Mouse (Mus musculus): Measurements from ENCODE around the gene Rnaseh2a. TPM values are rescaled to one million over a fixed set of nuclear protein-coding genes. Genes with fewer than 3 reads are reported as not detected.

The Rnaseh2a gene
- polyA plus RNA-seq, 1 experiment from 2014 or later = 94.9 TPM

- WGBS = 4% methylated on average over 16 of the region's 16 CpGs
- H3K36me3 ChIP-seq = no peaks in the 10 kb centered on the region
- H3K4me2 ChIP-seq (replicated peaks) = peak overlapping the region; percentile 99
- H3K27me3 ChIP-seq = peaks cover 12% of the 10 kb centered on the region; the same call in 1 of the 2 replicates
- H3K9ac ChIP-seq = no peak overlapping the region
- ATAC-seq (ENCODE audit: insufficient number of reproducible peaks, low FRiP score, low TSS enrichment, low read depth) = no peak
- no peaks in the 10 kb centered on the region for H3K9me3 ChIP-seq (replicated peaks)
- peak overlapping the region; percentile 88 for H3K27ac ChIP-seq (replicated peaks)
- H3K4me1 ChIP-seq = peaks cover 69% of the 10 kb centered on the region
- peak overlapping the region; percentile 53 for H3K4me3 ChIP-seq (replicated peaks)
These were observed 14.9 kb upstream of the Rnaseh2a start for GRCm38 (mm10) chr8:84984294-84985048.

GRCm38 (mm10) chr8:84982499-84983011 is 13.0 kb upstream of the Rnaseh2a start:
- peak overlapping the region; percentile 80 for H3K27ac ChIP-seq (replicated peaks)
- ATAC-seq (ENCODE audit: insufficient number of reproducible peaks, low FRiP score, low TSS enrichment, low read depth) = no peak
- peaks cover 82% of the 10 kb centered on the region for H3K4me1 ChIP-seq
- WGBS = 41% methylated on average over 3 of the region's 3 CpGs
- H3K9ac ChIP-seq = no peak overlapping the region
- H3K27me3 ChIP-seq = peaks cover 13% of the 10 kb centered on the region
- no peak overlapping the region for H3K4me3 ChIP-seq (replicated peaks)
- H3K36me3 ChIP-seq = no peaks in the 10 kb centered on the region
- H3K9me3 ChIP-seq (replicated peaks) = no peaks in the 10 kb centered on the region
- H3K4me2 ChIP-seq (replicated peaks) = no peak overlapping the region

- peaks cover 17% of the 10 kb centered on the region for H3K27me3 ChIP-seq
These were observed 12.3 kb upstream of the Rnaseh2a start for GRCm38 (mm10) chr8:84981644-84982498.

GRCm38 (mm10) chr8:84980622-84981358 is 11.2 kb upstream of the Rnaseh2a start:
- no peaks in the 10 kb centered on the region for H3K36me3 ChIP-seq
- WGBS = 21% methylated on average over 11 of the region's 11 CpGs
- H3K4me2 ChIP-seq (replicated peaks) = peak overlapping the region; percentile 99
- no peak for ATAC-seq (ENCODE audit: insufficient number of reproducible peaks, low FRiP score, low TSS enrichment, low read depth)
- H3K27me3 ChIP-seq = peaks cover 11% of the 10 kb centered on the region
- no peaks in the 10 kb centered on the region for H3K9me3 ChIP-seq (replicated peaks)
- H3K27ac ChIP-seq (replicated peaks) = peak overlapping the region; percentile 80
- no peak overlapping the region for H3K9ac ChIP-seq
- H3K4me3 ChIP-seq (replicated peaks) = peak overlapping the region; percentile 67
- peaks cover 93% of the 10 kb centered on the region for H3K4me1 ChIP-seq

More at GRCm38 (mm10) chr8:84981644-84982498, 12.3 kb upstream of the Rnaseh2a start:
- Histone ChIP-seq H3K4me3 (replicated peaks) (no peak overlapping the region), H3K4me1 (peaks cover 89% of the 10 kb centered on the region), H3K4me2 (replicated peaks) (no peak overlapping the region), H3K27ac (replicated peaks) (peak overlapping the region; percentile 80), H3K9ac (no peak overlapping the region), H3K9me3 (replicated peaks) (no peaks in the 10 kb centered on the region), H3K36me3 (no peaks in the 10 kb centered on the region)
- 62% methylated on average over 15 of the region's 15 CpGs for WGBS
- no peak for ATAC-seq (ENCODE audit: insufficient number of reproducible peaks, low FRiP score, low TSS enrichment, low read depth)

- Histone ChIP-seq H3K4me2 (replicated peaks) (peak overlapping the region; percentile 99), H3K36me3 (no peaks in the 10 kb centered on the region), H3K4me3 (replicated peaks) (peak overlapping the region; percentile 67), H3K27me3 (peaks cover 9% of the 10 kb centered on the region), H3K27ac (replicated peaks) (peak overlapping the region; percentile 80), H3K9ac (peak overlapping the region; percentile 22; the same call in 1 of the 2 replicates), H3K9me3 (replicated peaks) (no peaks in the 10 kb centered on the region), H3K4me1 (peaks cover 93% of the 10 kb centered on the region)
- 3% methylated on average over 37 of the region's 42 CpGs for WGBS
- ATAC-seq (ENCODE audit: insufficient number of reproducible peaks, low FRiP score, low TSS enrichment, low read depth) = peak; percentile 12
These were observed 10.2 kb upstream of the Rnaseh2a start for GRCm38 (mm10) chr8:84979599-84980421.

- under 1% methylated on average over 63 of the region's 63 CpGs for WGBS
- peak within 1 kb of the TSS; percentile 67 for H3K4me3 ChIP-seq (replicated peaks)
- peaks cover 9% of the 10 kb centered on the region for H3K27me3 ChIP-seq
- peak within 1 kb of the TSS; percentile 99 for H3K4me2 ChIP-seq (replicated peaks)
- H3K27ac ChIP-seq (replicated peaks) = peak within 1 kb of the TSS; percentile 91
- H3K4me1 ChIP-seq = peaks cover 87% of the 10 kb centered on the region
- peak within 1 kb of the TSS; percentile 62 for H3K9ac ChIP-seq
- H3K36me3 ChIP-seq = peaks cover 14% of the 10 kb centered on the region
- H3K9me3 ChIP-seq (replicated peaks) = no peaks in the 10 kb centered on the region
- peak; percentile 66 for ATAC-seq (ENCODE audit: insufficient number of reproducible peaks, low FRiP score, low TSS enrichment, low read depth)
These were observed 8.8 kb upstream of the Rnaseh2a start, which contains the start of gene Junb for GRCm38 (mm10) chr8:84978248-84978940. Gene Junb, minus strand, starts transcription at chr8:84978718.

GRCm38 (mm10) chr8:84977435-84978247 is 8.1 kb upstream of the Rnaseh2a start:
- Histone ChIP-seq H3K36me3 (peaks cover 20% of the 10 kb centered on the region), H3K4me3 (replicated peaks) (peak overlapping the region; percentile 67), H3K9ac (peak overlapping the region; percentile 62), H3K4me2 (replicated peaks) (peak overlapping the region; percentile 99), H3K4me1 (peaks cover 84% of the 10 kb centered on the region), H3K27ac (replicated peaks) (peak overlapping the region; percentile 91), H3K9me3 (replicated peaks) (no peaks in the 10 kb centered on the region), H3K27me3 (peaks cover 9% of the 10 kb centered on the region)
- no peak for ATAC-seq (ENCODE audit: insufficient number of reproducible peaks, low FRiP score, low TSS enrichment, low read depth)
- under 1% methylated on average over 70 of the region's 70 CpGs for WGBS

- H3K4me3 ChIP-seq (replicated peaks) = peak overlapping the region; percentile 67
- no peak for ATAC-seq (ENCODE audit: insufficient number of reproducible peaks, low FRiP score, low TSS enrichment, low read depth)
- peaks cover 77% of the 10 kb centered on the region for H3K4me1 ChIP-seq
- under 1% methylated on average over 25 of the region's 25 CpGs for WGBS
- H3K27ac ChIP-seq (replicated peaks) = peak overlapping the region; percentile 87
- peaks cover 27% of the 10 kb centered on the region for H3K36me3 ChIP-seq
- H3K9ac ChIP-seq = peak overlapping the region; percentile 42
- no peaks in the 10 kb centered on the region for H3K9me3 ChIP-seq (replicated peaks)
- H3K4me2 ChIP-seq (replicated peaks) = peak overlapping the region; percentile 99
- H3K27me3 ChIP-seq = peaks cover 9% of the 10 kb centered on the region
These were observed 7.3 kb upstream of the Rnaseh2a start for GRCm38 (mm10) chr8:84976763-84977434.
